Mouse (Mus musculus) ZHBTc4 (cell line): Measurements from ENCODE around the gene Akap2.

Source experiments
- DNase-seq: peaks from one replicate; pipeline ENCODE4 v3.0.0-alpha.2; 2011; ENCODE audit warnings: low read depth, low spot score

Gene Akap2

DNA sequence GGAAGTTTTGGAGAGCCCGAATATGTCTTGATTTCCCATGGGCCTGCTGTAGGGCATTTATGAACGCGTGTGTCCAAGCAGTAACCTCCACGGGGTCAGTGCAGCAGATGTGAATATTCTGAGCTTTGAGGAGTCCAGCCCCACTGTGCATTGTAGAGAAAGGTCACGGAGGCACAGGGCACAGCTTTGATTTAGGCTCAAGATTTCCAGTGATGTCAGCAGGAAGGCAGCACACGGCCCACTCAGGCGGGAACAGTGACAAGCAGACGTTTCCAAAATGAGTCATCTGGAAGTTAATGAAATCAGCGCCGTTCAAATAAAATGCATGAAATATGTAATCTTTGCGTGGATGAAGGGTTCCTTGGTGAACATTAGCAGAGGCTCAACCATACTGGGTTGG, 40.5 kb downstream of the Akap2 start:
- DNase-seq: no peak

GRCm38 (mm10) chr4:57762424-57762823, 45.0 kb downstream of the Akap2 start:
- DNase-seq: no peak

GRCm38 (mm10) chr4:57764392-57764791, 46.9 kb downstream of the Akap2 start:
- no peak for DNase-seq

DNA sequence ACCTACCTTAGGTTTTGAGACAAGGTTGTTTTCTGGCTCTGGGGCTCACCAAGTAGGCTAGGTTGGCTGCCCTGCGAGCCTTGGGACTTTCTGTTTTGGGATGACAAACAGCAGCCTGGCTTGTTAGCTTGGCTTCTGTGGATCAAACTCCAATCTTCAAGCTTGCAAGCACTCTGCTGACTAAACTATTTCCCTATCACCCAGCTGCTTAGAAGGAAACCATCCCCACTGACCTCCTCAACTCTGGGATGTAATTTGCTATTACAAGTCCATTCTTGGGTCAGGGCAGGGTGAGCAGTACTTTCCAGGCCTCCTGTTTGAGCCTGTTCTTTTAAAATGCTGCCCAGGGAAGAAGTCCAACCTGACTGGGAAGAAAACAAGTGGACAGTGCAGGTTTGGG, 47.5 kb downstream of the Akap2 start:
- no peak for DNase-seq

- DNase-seq: peak; percentile 77
Measured at GRCm38 (mm10) chr4:57765806-57766205, 48.3 kb downstream of the Akap2 start.

- DNase-seq: no peak
Measured at GRCm38 (mm10) chr4:57769007-57769406, 51.5 kb downstream of the Akap2 start.

- DNase-seq: peak; percentile 95
Measured at GRCm38 (mm10) chr4:57770185-57770823, 52.8 kb downstream of the Akap2 start.

DNA sequence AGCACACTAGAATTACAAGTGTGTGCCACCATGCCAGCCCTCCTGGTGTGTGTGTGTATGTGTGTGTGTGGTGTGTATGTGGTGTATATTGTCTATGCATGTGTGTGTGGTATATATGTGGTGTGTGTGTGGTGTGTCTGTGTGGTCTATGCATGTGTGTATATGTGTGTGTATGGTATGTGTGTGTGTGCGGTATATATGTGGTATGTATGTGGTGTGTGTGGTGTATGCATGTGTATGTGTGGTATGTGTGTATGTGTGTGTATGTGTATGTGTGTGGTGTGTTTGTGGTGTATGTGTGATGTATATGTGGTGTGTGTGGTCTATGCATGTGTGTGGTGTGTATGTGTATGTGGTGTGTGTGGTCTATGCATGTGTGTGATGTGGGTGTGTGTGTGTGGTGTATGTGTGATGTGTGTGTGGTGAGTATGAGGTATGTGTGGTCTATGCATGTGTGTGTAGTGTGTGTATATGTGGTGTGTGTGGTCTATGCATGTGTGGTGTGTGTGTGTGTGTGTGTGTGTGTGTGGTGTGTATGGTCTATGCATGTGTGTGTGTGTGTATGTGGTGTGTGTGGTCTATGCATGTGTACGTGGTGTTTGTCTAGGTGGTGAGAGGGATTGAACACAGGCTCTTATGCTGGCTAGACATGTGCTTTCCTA, 54.2 kb downstream of the Akap2 start:
- DNase-seq: no peak

DNA sequence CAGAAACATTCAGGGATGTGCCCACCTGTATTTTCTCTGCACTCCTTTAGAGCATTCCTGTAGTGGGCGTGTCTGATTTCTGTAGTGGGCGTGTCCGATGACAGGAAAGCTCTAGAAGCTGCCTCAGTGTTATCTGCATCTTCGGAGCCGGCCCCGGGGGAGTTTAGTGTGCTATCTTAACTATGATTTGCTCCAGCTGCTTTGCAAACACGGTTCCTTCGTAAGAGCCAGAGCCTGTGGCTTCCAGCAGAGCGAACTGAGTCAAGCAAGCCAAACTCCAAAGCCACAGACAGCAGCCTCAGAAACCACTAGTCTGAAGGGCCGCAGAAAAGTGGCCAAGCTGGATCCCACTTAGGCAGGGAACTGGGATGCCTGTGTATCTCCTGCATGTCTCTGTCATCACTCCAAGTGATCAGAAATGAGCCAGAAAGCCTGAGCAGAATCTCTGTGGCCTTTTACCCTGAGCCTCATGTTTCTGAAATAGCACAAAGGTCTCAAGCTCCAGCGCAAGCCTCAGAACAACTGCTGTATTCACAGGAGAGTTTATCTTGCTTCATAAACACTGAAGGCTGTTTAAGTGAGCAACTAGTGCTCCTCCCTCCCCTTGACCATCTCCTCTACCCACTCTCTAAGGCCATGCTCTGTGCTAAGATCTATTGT, 55.5 kb downstream of the Akap2 start:
- peak; percentile 85 for DNase-seq

GRCm38 (mm10) chr4:57774517-57774916, 57.1 kb downstream of the Akap2 start:
- no peak for DNase-seq

- no peak for DNase-seq
Measured at GRCm38 (mm10) chr4:57775582-57775981, 58.1 kb downstream of the Akap2 start.

DNA sequence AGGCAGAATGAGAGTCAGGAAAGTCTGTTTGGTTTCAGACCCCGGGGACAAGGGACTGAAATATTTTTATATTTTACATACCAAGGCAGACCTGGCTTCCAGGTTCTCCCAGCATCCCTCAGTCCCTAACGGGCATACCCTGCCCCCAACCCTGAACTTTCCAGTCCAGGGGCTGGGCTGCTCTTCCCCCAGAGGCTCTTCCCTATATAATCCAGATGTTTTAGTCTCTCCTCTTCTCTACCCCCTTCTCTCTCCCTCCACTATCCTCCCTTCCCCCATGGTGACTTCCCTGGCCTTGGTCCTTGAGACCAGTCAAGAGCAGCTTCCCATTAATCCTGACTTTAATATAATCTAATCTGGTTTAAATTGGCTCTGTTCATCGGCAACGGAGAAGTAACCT, 62.9 kb downstream of the Akap2 start:
- DNase-seq: no peak

- DNase-seq: peak; percentile 98
Measured at GRCm38 (mm10) chr4:57780833-57781641, 63.6 kb downstream of the Akap2 start.

DNA sequence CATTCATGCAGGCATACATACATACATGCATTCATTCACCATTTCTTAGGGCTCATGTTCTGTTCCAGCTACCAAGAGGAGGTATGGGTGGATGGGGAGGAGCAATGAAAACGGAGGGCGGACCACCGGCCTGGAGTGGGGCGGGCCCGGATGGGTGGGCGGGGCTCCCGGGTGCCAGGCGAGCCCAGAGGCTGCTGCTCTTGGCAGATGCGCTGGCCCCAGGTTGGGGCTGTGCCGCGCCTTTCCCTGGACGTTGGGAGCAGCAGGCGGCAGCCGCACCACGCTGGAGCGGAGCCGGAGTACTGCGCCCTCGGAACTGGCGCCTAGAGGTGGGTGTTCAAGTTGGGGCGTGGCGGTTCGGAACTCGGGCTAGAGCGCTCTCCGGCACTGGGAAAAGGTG, 64.5 kb downstream of the Akap2 start:
- DNase-seq: peak; percentile 96

GRCm38 (mm10) chr4:57782549-57783390, 65.3 kb downstream of the Akap2 start:
- peak; percentile 37 for DNase-seq

DNA sequence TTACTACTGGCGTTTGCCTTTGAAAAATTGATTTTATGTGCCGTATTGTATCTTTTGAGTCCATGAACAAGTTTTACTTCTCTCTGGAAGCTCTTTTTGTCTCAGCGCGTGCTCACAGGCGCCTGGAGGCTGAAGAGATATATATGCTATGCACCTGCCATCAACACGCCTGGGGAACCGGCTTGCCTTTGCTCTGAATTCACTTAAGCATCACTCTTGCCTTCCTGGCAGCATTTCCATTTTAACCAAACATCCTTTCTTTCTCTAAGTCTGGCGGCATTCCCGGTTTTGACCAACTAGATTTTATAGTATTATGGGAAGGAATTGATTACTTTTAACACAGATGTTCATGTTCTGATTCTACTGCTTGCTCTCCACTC, 65.9 kb downstream of the Akap2 start:
- no peak for DNase-seq

DNA sequence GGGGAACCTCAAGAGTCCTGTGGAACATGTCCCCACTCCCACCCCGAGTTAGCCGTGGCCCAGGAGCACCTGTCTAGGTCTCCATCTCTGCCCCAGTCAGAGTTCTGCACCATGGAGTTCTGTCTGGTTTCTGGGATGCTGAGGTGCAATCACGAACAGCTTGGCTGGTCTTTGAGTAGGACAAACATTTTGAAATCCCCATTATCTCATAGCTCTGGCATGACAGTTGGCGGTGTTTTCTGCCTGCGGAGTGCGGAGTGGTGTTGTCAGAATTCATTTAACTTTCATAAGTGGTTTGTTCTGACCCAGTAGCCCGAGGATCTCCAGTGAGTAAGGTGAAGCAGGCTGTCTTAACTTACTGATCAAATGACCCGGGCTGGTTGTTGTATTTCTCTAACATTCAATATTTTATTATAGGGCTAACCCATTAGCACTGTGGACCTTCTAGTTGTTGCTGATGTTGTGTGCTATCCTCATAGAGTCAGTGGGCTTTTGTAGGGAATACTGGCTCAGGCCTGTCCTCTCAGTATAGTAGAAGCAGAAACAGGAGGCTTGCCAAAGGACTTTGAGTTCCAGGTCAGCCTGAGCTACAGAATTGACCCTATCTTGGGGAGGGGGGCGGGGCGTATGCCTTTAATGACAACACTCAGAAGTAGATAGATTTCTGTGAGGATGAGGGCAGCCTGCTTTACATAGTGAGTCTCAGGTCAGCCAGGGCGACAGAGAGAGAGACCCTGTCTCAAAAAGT, 66.6 kb downstream of the Akap2 start:
- DNase-seq: no peak

DNA sequence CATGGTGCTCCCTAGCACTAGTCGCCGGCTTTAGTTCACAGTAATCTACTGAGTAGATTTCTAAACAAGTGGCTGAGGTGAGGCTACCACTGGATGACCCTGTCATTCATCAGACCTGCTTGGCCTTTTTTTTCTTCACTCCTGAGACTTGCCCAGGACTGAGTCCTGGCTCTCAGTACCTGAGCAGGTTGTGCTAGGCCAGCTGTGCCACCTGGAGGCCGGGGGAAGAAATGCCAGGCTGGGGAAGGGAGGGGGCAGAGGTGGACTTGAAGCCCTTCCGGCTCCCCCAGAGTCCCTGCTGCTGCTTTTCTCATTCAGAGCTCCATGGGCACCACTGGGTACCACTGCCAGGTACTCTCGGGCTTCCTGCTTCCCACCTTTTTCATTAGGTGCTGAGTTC, 71.3 kb downstream of the Akap2 start:
- DNase-seq: peak; percentile 60

DNA sequence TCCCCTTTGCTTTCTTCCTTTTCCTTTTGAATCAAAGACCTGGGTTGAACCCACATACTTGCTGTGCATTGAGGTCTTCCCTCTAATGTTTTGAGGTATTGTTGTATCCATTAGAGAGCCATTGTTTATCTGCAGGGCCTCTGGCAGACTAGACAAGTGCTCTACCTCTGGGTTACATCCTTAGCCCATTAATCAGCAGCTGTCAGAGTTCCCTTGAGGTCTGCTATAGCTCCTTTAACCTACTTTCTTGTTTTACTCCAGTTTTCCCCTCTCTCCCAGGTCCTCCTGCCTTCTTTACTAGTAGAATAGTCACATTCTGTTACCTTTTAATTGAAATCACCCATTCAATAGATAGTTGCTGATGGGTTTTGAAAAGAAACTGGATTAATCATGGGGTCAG, 71.7 kb downstream of the Akap2 start:
- no peak for DNase-seq

DNA sequence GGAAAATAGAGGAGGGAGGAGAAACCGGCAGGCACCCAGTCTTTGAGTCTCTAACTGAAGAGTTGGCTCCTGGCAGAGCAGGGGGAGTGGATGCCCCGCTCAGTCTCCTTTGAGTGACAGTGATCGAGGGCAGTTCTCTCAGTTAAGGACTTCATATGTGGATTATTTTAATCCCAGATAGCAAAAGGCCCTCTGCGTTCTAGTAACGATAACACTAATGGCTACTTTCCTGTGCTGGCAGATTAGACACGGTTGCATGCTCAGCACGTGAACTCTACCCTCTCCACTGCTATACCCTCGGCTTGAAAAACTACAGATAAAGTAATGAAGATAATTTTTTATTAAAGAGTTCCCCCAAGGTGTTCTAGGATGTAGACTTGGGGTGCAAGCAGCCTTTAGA, 76.5 kb downstream of the Akap2 start:
- no peak for DNase-seq

- DNase-seq: peak; percentile 85
Measured at GRCm38 (mm10) chr4:57794547-57794946, 77.1 kb downstream of the Akap2 start.
